Comparison of ENCODE assay signal across 13 mouse cellular contexts in the genomic region with DNA sequence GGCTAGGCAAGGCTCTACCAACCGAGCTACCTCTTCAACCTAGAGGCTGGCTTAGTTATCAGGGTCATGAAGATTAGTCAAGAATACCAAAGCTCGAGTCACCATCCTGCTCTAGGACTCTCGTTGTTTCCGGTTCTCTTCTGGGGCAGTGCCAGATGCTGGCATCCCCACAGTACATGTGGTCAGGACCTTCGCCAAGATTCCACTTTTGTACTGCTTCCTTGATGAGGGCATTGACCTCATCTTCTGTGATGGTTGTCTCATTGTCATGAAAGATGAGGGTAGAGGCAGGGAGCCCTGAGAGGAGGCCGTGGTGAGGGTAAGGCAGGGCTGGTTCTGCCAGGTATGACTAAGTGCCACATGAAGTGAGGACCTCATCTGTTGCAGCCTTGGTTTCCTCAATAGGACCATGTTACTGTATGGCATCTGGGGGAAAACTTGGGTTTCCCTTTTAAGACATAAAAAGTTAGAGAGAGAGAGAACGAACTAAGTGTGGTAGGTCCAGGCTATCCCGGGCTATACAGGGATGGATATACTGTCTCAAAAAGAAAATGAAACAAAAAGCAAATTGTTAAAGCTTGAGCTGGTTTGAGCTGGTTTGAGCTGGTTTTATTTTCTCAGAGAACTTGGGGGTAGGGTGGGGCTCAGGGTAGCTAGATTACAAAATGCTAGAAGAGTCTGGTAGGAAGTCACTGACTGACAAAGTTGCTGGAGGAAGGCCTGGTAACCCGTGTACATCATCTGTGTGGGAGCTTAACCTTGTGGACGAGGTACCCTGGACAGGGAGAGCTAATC. TPM values are rescaled to one million over a fixed set of nuclear protein-coding genes. Genes with fewer than 3 reads are reported as not detected.
DNase-seq lines count a peak whose midpoint lies in the region; ATAC-seq lines count a peak whose summit lies in the region.
"Had no signal": no experiment of that assay in that cellular context is flagged by ENCODE, and none has a peak within 500 bp of the region (broad histone marks: within the 10 kb centered on the region; RNA-seq: fewer than 3 reads in every experiment).

No protein-coding gene starts in this region.

- no peaks in the 10 kb centered on the region for H3K9me3 ChIP-seq in midbrain, embryonic 11.5 days (ENCODE audit: control insufficient read depth, low read length)

- 29% methylated on average over 10 of the region's 10 CpGs for WGBS in macrophage (ENCODE audit: missing documents)
- 85% methylated on average over 10 of the region's 10 CpGs for WGBS in midbrain, embryonic 11.5 days

- H3K79me2 ChIP-seq in macrophage (ENCODE audit: inconsistent target): peaks cover 2% of the 10 kb centered on the region; the same call in 1 of the 2 replicates

- H3K36me3 ChIP-seq in macrophage (ENCODE audit: inconsistent target): no peaks in the 10 kb centered on the region
- H3K36me3 ChIP-seq in midbrain, embryonic 11.5 days (ENCODE audit: control insufficient read depth, insufficient read depth, low read length): no peaks in the 10 kb centered on the region
- H3K36me3 ChIP-seq: midbrain, embryonic 12.5 days had no signal

- no peaks in the 10 kb centered on the region for H3K27me3 ChIP-seq in midbrain, embryonic 11.5 days (ENCODE audit: control insufficient read depth, insufficient read depth, low read length)
- H3K27me3 ChIP-seq: midbrain, embryonic 12.5 days had no signal

- H3K27ac ChIP-seq in macrophage: 0 out of 2 replicates have a peak overlapping the region, but pooled peaks have one; percentile 0
- H3K27ac ChIP-seq in midbrain, embryonic 11.5 days (ENCODE audit: low read depth, low read length): no peak overlapping the region
- H3K27ac ChIP-seq: midbrain, embryonic 12.5 days had no signal

- H3K4me3 ChIP-seq in macrophage (ENCODE audit: inconsistent target): no peak overlapping the region
- H3K4me3 ChIP-seq in midbrain, embryonic 11.5 days (ENCODE audit: low read depth, low read length): no peak overlapping the region
- H3K4me3 ChIP-seq: midbrain, embryonic 12.5 days had no signal

- ATAC-seq in activated CD4-positive, CD25-positive, alpha-beta regulatory T cell, adult 4 months: peak; percentile 39
- no peak for ATAC-seq in midbrain, embryonic 11.5 days (ENCODE audit: low FRiP score)
- no peak for ATAC-seq in megakaryocyte-erythroid progenitor cell, adult 5-6 weeks (replicated peaks; ENCODE audit: low FRiP score, low TSS enrichment, poor library complexity, severe bottlenecking)

- no peak overlapping the region for H3K4me2 ChIP-seq in midbrain, embryonic 11.5 days
- H3K4me2 ChIP-seq: liver, embryonic 11.5 days; midbrain, embryonic 12.5 days had no signal

- 0 out of 2 replicates have a peak, but pooled peaks cover 2% of the 10 kb centered on the region for H3K4me1 ChIP-seq in midbrain, embryonic 11.5 days (ENCODE audit: control insufficient read depth, insufficient read depth, low read length)
- H3K4me1 ChIP-seq: midbrain, embryonic 12.5 days had no signal

- peak; percentile 91 for DNase-seq in heart, adult 11 months
- DNase-seq in heart, adult 8-10 months (ENCODE audit: low spot score): no peak
- peak; percentile 89 for DNase-seq in 416B (ENCODE audit: low read depth)
- DNase-seq in urinary bladder, postnatal 14 days (ENCODE audit: low spot score): no peak
- DNase-seq in midbrain, embryonic 11.5 days (ENCODE audit: low spot score, missing footprints): no peak
- DNase-seq: cerebellum, adult 8-10 months; gastrocnemius, postnatal 36 days; thymus, adult 18-20 months had no signal

- H3K9ac ChIP-seq in midbrain, embryonic 11.5 days (ENCODE audit: low read length): no peak overlapping the region
- H3K9ac ChIP-seq: midbrain, embryonic 12.5 days had no signal

RNA-seq across cellular contexts. Expression of a gene that starts 4.6 kb away (rescaled TPM):
- total RNA-seq in heart, adult 8-10 months (2022): 10 to 100 TPM; 16.0 to 21.4 (median 16.7) TPM
- polyA plus RNA-seq in activated CD4-positive, CD25-positive, alpha-beta regulatory T cell, adult 4 months (2017; shearing (Covaris generic)): 10 to 100 TPM; 21.1 to 23.0 TPM
- total RNA-seq in macrophage (2018; cell fraction: chromatin; rRNA removed): 100 to 1,000 TPM in 24 of 26 experiments, 10 to 100 TPM in 2; 94.7 to 275 (median 164) TPM
- 10 to 100 TPM; 36.6 to 63.3 (median 49.4) TPM for total RNA-seq in macrophage (2018; cell fraction: cytosol; rRNA removed)
- total RNA-seq in macrophage (2018; cell fraction: nucleus; rRNA removed): 100 to 1,000 TPM in 16 of 26 experiments, 10 to 100 TPM in 10; 62.8 to 152 (median 112) TPM
- polyA plus RNA-seq in macrophage (2018): 20.5 to 30.0 TPM (median 23.5 TPM) in 3 replicates
- 14.1 and 14.2 TPM in 2 replicates for polyA plus RNA-seq in midbrain, embryonic 11.5 days (2014; fragmentation: Nextera tagmentation; extraction: Ambion mirVana)
- total RNA-seq in megakaryocyte-erythroid progenitor cell, adult 5-6 weeks (2014; fragmentation: Nextera tagmentation): 32.0 and 46.2 TPM in 2 replicates
- total RNA-seq in megakaryocyte-erythroid progenitor cell, adult 5-6 weeks (2017): 34.4 and 40.3 TPM in 2 replicates

RNA-seq across cellular contexts. Expression of a gene that starts 29.0 kb away (rescaled TPM):
- total RNA-seq in heart, adult 8-10 months (2022): 10 to 100 TPM; 78.5 to 83.2 (median 80.7) TPM
- 100 to 1,000 TPM; 133 to 159 TPM for polyA plus RNA-seq in activated CD4-positive, CD25-positive, alpha-beta regulatory T cell, adult 4 months (2017; shearing (Covaris generic))
- 10 to 100 TPM; 24.3 to 91.9 (median 53.3) TPM for total RNA-seq in macrophage (2018; cell fraction: chromatin; rRNA removed)
- total RNA-seq in macrophage (2018; cell fraction: cytosol; rRNA removed): 10 to 100 TPM; 43.7 to 93.9 (median 69.9) TPM
- 10 to 100 TPM; 25.8 to 97.2 (median 46.9) TPM for total RNA-seq in macrophage (2018; cell fraction: nucleus; rRNA removed)
- polyA plus RNA-seq in macrophage (2018): 59.1 to 127 TPM (median 70.7 TPM) in 3 replicates
- 89.9 and 91.8 TPM in 2 replicates for polyA plus RNA-seq in midbrain, embryonic 11.5 days (2014; fragmentation: Nextera tagmentation; extraction: Ambion mirVana)
- total RNA-seq in megakaryocyte-erythroid progenitor cell, adult 5-6 weeks (2014; fragmentation: Nextera tagmentation): 68.1 and 91.5 TPM in 2 replicates
- 68.4 and 72.6 TPM in 2 replicates for total RNA-seq in megakaryocyte-erythroid progenitor cell, adult 5-6 weeks (2017)

Comparison
In these comparisons a context has a peak if more than half of its experiments do, and no peak if none do; other contexts are left out.
1. DNase-seq: peak in heart, adult 11 months (single experiment) and 416B (single experiment); none in heart, adult 8-10 months (single experiment), urinary bladder, postnatal 14 days (single experiment) and midbrain, embryonic 11.5 days (single experiment).